Mouse (Mus musculus): ENCODE results near the gene Klf6. TPM values are rescaled to one million over a fixed set of nuclear protein-coding genes. Genes with fewer than 3 reads are reported as not detected.

The Klf6 gene
- 19.6 and 27.0 TPM in 2 replicates for polyA plus RNA-seq (2012; rRNA removed)

DNA sequence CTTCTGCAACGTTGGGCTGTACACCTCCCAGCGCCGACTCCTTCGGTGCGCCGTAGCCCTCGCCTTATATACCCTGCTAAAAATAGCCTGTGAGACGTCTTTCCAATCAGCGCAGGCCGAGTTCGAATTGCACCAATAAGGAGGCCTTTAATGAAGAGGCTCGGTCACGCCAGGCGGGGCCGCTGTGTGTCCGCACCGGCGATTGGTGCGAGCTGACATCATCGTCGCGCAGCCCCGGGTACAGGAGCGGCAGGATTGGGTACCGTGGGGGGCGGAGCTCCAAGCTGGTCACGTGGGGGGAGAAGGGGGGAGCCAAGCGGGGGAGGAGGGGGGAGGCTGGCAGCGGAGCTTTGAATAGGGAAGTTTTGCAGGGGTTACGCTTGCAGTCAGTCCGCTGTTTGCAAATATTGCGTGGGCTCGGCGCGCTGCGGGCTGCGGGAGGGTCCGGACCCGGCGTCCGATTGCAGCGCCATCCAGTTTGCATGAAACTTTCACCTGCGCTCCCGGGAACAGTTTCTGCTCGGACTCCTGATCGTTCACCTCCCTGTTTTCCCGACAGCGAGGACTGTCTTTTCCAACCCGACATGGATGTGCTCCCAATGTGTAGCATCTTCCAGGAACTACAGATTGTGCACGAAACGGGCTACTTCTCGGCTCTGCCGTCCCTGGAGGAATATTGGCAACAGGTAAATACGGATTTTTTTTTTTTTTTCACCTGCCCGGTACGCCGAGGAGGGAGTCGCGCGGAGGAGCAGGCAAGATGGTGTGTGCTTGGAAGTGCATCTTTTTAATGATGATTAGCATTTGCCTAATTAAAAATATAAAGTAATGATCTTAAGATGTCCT is at the start of gene Klf6:
TSS of gene Klf6 (plus strand) at position 326 of the 846 bp plus-strand sequence.
- TF ChIP-seq CTCF (IDR thresholded peaks at IDR 0.05; ENCODE audit: borderline replicate concordance, extremely low read depth, insufficient read depth, insufficient read length) = no peak
- peak; percentile 55; the same call in 1 of the 2 replicates for TF ChIP-seq POLR2A (IDR thresholded peaks at IDR 0.05; ENCODE audit: borderline replicate concordance, extremely low read depth, insufficient read depth, insufficient read length, poor library complexity, severe bottlenecking)

GRCm38 (mm10) chr13:5813433-5813832 is 47.8 kb upstream of the Klf6 start:
- no peak for DNase-seq (ENCODE audit: low read depth)
- no peak for TF ChIP-seq CTCF (IDR thresholded peaks at IDR 0.05; ENCODE audit: borderline replicate concordance, extremely low read depth, insufficient read depth, insufficient read length)
- TF ChIP-seq POLR2A (IDR thresholded peaks at IDR 0.05; ENCODE audit: borderline replicate concordance, extremely low read depth, insufficient read depth, insufficient read length, poor library complexity, severe bottlenecking) = no peak

More for the DNA sequence above, at the start of gene Klf6:
- DNase-seq (ENCODE audit: low read depth) = peak; percentile 100

DNA sequence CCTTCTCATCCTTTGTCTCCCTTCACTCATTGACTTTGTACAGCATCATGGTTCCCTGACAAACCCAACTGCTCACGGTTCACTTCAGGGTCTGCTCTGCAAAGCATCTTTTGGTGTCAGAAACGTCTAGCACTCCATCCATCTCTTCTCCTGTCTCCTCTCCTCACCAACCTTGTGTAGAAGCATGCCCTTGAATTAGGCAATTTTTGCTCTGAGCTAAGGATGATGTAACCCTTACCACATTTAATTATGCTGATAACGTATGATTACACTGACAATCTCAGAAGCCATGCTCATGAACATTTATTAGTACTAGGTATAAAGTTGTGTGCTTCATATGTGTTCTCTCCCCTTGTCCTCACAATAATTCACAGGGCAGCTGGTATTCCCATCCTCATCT is 44.0 kb upstream of the Klf6 start:
- TF ChIP-seq CTCF (IDR thresholded peaks at IDR 0.05; ENCODE audit: borderline replicate concordance, extremely low read depth, insufficient read depth, insufficient read length) (no peak), POLR2A (IDR thresholded peaks at IDR 0.05; ENCODE audit: borderline replicate concordance, extremely low read depth, insufficient read depth, insufficient read length, poor library complexity, severe bottlenecking) (no peak)

DNA sequence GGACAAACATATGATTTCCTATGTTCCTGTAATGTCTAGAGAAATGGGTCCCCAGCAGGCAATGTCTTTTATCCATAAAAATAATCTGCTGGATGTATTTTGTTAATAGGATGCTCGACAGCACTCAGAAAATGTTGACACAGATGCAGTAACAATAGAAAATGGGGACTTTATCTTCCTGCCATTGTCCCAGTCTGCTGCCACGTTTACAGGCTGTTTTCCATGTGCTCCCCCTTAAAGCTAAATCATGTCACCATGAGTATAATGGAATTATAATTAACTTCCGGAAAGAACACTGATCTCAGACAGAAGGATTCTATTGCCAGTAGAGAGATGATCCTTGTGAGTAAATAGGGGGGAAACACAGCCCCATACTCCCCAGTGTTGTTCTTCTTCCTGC is 42.1 kb upstream of the Klf6 start:
- TF ChIP-seq CTCF (IDR thresholded peaks at IDR 0.05; ENCODE audit: borderline replicate concordance, extremely low read depth, insufficient read depth, insufficient read length) (no peak), POLR2A (IDR thresholded peaks at IDR 0.05; ENCODE audit: borderline replicate concordance, extremely low read depth, insufficient read depth, insufficient read length, poor library complexity, severe bottlenecking) (no peak)
- DNase-seq (ENCODE audit: low read depth) = no peak

More for the DNA sequence above, 44.0 kb upstream of the Klf6 start:
- no peak for DNase-seq (ENCODE audit: low read depth)

DNA sequence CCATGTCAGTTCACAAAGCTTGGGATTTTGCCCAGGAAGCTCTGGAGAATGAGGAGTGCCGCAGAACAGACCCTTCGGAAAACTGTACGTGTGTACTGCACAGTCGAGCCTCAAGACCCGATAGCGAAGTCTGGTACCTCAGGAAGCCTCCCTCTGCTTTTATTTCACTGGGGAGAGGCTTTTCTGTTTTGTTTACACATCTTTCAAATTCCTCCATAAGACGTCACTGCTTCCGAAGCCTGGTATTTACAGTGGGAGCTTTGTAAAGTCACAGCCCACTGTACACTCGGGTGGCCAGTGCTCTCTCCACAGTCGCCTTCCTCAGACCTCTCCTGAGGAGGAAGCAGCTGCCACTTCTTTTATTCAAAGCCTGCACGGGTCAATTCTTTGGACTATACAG is 38.7 kb upstream of the Klf6 start:
- no peak for DNase-seq (ENCODE audit: low read depth)
- TF ChIP-seq CTCF (IDR thresholded peaks at IDR 0.05; ENCODE audit: borderline replicate concordance, extremely low read depth, insufficient read depth, insufficient read length) (no peak), POLR2A (IDR thresholded peaks at IDR 0.05; ENCODE audit: borderline replicate concordance, extremely low read depth, insufficient read depth, insufficient read length, poor library complexity, severe bottlenecking) (no peak)

DNA sequence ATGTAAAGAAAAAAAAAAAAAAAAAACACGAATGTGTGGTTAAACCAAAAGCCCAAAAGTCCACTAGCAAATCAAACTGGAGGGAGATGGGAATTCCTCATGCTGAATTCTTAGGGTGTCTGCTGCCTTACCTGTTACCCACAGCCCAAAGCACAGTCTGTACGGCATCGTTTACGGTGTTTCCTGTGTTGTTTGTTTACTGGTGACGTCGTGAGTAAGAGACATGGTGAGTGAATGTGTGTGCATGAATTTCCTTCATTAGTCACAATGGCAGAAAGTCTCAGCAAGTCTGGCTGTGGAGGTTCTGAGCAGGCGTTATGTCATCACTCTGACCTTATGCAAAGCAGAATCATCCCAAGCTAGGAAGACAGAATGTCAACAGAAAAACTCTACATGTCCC is 38.1 kb upstream of the Klf6 start:
- no peak for DNase-seq (ENCODE audit: low read depth)

GRCm38 (mm10) chr13:5824189-5824815 is 37.0 kb upstream of the Klf6 start:
- TF ChIP-seq POLR2A (IDR thresholded peaks at IDR 0.05; ENCODE audit: borderline replicate concordance, extremely low read depth, insufficient read depth, insufficient read length, poor library complexity, severe bottlenecking) = no peak
- TF ChIP-seq CTCF (IDR thresholded peaks at IDR 0.05; ENCODE audit: borderline replicate concordance, extremely low read depth, insufficient read depth, insufficient read length) = no peak
- no peak for DNase-seq (ENCODE audit: low read depth)

More for the DNA sequence above, 38.1 kb upstream of the Klf6 start:
- TF ChIP-seq CTCF (IDR thresholded peaks at IDR 0.05; ENCODE audit: borderline replicate concordance, extremely low read depth, insufficient read depth, insufficient read length) (no peak), POLR2A (IDR thresholded peaks at IDR 0.05; ENCODE audit: borderline replicate concordance, extremely low read depth, insufficient read depth, insufficient read length, poor library complexity, severe bottlenecking) (no peak)

DNA sequence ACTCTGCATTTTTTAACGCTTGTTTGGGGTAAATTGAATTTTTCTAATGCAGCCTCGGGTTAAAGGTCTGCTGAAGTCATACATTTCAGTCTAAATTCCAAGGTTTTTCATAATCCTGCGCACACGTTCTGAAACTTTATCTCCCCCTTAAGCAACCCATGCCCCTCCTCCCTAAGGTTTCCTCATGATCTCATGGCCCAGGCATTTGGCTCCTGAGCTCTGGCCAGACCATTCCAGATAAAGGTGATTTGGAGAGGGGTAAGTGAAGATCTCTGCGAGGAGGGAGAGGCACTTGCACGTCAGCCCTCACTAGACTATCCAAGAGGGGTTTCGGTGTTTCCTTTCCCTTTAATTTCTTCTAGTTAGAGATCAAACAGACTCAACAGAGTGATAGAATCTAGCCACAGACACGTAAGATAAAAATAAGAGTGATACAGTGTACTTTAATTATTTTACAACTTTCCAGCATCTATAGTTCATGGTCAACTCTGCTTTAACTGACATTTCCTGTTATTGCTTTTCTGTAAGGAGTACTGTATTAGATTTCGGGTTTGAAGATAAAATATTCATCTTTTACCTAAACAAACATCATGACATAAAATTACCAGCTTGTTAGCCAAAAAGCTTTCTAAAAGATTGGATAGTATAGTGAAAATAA is 35.0 kb upstream of the Klf6 start:
- no peak for DNase-seq (ENCODE audit: low read depth)
- TF ChIP-seq CTCF (IDR thresholded peaks at IDR 0.05; ENCODE audit: borderline replicate concordance, extremely low read depth, insufficient read depth, insufficient read length) (no peak), POLR2A (IDR thresholded peaks at IDR 0.05; ENCODE audit: borderline replicate concordance, extremely low read depth, insufficient read depth, insufficient read length, poor library complexity, severe bottlenecking) (no peak)

DNA sequence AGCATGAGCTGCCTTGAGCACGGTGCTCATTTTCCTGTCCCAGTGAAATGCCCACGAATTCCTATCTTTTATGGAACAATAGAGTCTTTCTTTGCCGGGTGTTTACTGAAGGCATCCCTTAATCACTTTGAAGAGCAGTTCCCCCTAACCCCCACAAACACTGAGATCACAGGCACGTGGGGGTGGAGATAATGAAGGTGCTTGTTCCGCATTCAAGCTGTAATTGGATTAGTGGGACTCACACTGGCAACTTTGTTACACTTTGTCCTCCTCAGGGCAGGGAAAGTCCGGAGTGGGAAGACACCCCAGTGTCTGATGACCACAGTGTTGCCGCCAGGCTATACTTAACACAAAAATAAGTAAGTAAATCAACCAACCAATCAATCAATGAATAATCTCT is 29.3 kb upstream of the Klf6 start:
- TF ChIP-seq CTCF (IDR thresholded peaks at IDR 0.05; ENCODE audit: borderline replicate concordance, extremely low read depth, insufficient read depth, insufficient read length) = no peak
- TF ChIP-seq POLR2A (IDR thresholded peaks at IDR 0.05; ENCODE audit: borderline replicate concordance, extremely low read depth, insufficient read depth, insufficient read length, poor library complexity, severe bottlenecking) = no peak
- no peak for DNase-seq (ENCODE audit: low read depth)

GRCm38 (mm10) chr13:5837174-5837777 is 24.0 kb upstream of the Klf6 start:
- no peak for DNase-seq (ENCODE audit: low read depth)
- TF ChIP-seq POLR2A (IDR thresholded peaks at IDR 0.05; ENCODE audit: borderline replicate concordance, extremely low read depth, insufficient read depth, insufficient read length, poor library complexity, severe bottlenecking) (no peak), CTCF (IDR thresholded peaks at IDR 0.05; ENCODE audit: borderline replicate concordance, extremely low read depth, insufficient read depth, insufficient read length) (no peak)

GRCm38 (mm10) chr13:5841418-5841817 is 19.9 kb upstream of the Klf6 start:
- TF ChIP-seq POLR2A (IDR thresholded peaks at IDR 0.05; ENCODE audit: borderline replicate concordance, extremely low read depth, insufficient read depth, insufficient read length, poor library complexity, severe bottlenecking) = no peak
- no peak for TF ChIP-seq CTCF (IDR thresholded peaks at IDR 0.05; ENCODE audit: borderline replicate concordance, extremely low read depth, insufficient read depth, insufficient read length)
- DNase-seq (ENCODE audit: low read depth) = no peak

Measured in brain, embryonic 14.5 days (tissue).